In the genomic region with DNA sequence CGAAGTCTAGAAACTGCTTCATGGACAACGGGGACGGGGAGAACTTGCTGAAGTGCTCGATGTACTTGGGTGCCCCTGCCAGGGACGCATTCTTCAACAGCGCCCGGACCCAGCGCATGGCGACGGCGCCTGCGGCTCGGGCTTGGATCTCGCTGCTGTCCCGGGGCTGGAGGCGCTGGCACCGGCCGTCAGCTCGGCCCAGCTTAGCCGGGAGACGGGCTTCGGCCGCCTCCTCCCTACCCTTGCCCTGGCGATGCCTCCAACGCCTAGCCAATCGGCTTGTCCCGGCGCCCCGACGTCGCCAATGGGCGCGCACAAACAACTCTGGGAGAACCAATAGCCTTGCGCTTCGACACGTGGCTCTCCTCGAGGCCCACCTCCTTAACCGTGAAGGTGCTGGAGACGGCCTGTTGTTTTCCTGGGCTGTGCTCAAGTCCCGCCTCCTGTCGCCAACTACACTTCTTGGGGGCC, we compare ENCODE assay signal across 8 mouse cellular contexts. TPM values are rescaled to one million over a fixed set of nuclear protein-coding genes. Genes with fewer than 3 reads are reported as not detected.
DNase-seq lines count a peak whose midpoint lies in the region; ATAC-seq lines count a peak whose summit lies in the region.

TSS of gene Pdk2 (minus strand) at position 216 of the 471 bp plus-strand sequence.

- DNase-seq in adrenal gland, postnatal 25 days, result peak; percentile 94
- peak; percentile 97 for DNase-seq in embryonic facial prominence, embryonic 11.5 days (ENCODE audit: low spot score)
- peak; percentile 66 for DNase-seq in gonadal fat pad, adult 2 months (ENCODE audit: low read depth)
- peak; percentile 98 to 99 for DNase-seq in left cerebral cortex, postnatal 25 days (ENCODE audit: low spot score in 2 of 2)
- DNase-seq in mesoderm, embryonic 11.5 days (ENCODE audit: low read depth, low spot score), result peak; percentile 98
- DNase-seq in right cerebral cortex, postnatal 25 days, result peak; percentile 97
- peak; percentile 91 to 97 for DNase-seq in urinary bladder, postnatal 36 days (ENCODE audit: low spot score in 2 of 2)

- H3K4me2 ChIP-seq in embryonic facial prominence, embryonic 11.5 days (ENCODE audit: low read depth, low read length), result peak within 1 kb of the TSS; percentile 82
- H3K4me2 ChIP-seq in intestine, embryonic 16.5 days (ENCODE audit: low read depth, low read length), result peak within 1 kb of the TSS; percentile 84

- peak within 1 kb of the TSS; percentile 44 for H3K9ac ChIP-seq in embryonic facial prominence, embryonic 11.5 days (replicated peaks; ENCODE audit: low read length)
- H3K9ac ChIP-seq in intestine, embryonic 16.5 days (ENCODE audit: low read depth, low read length), result peak within 1 kb of the TSS; percentile 79

- no peaks in the 10 kb centered on the region; the same call in 1 of the 2 replicates for H3K4me1 ChIP-seq in embryonic facial prominence, embryonic 11.5 days (ENCODE audit: control insufficient read depth, insufficient read depth, low read length)
- H3K4me1 ChIP-seq in intestine, embryonic 16.5 days (ENCODE audit: control insufficient read depth, insufficient read depth, low read length), result peaks cover 25% of the 10 kb centered on the region

- intact Hi-C loops in left cerebral cortex, postnatal 25 days (cut with DNase I), result loop anchor here (5.0 to 10.0 kb wide), 3 partner anchors 64 to 214 kb away; partner anchors contain the start of genes Col1a1 and Sgca

- H3K27me3 ChIP-seq in embryonic facial prominence, embryonic 11.5 days (ENCODE audit: control insufficient read depth, insufficient read depth, low read length), result no peaks in the 10 kb centered on the region
- no peaks in the 10 kb centered on the region for H3K27me3 ChIP-seq in intestine, embryonic 16.5 days (replicated peaks; ENCODE audit: control insufficient read depth, insufficient read depth, low read length)

- no peaks in the 10 kb centered on the region for H3K9me3 ChIP-seq in embryonic facial prominence, embryonic 11.5 days (replicated peaks; ENCODE audit: control insufficient read depth, low read length)
- no peaks in the 10 kb centered on the region for H3K9me3 ChIP-seq in intestine, embryonic 16.5 days (ENCODE audit: control insufficient read depth, low read length)

- no peak within 1 kb of the TSS for H3K27ac ChIP-seq in embryonic facial prominence, embryonic 11.5 days (replicated peaks; ENCODE audit: low read depth, low read length)
- peak within 1 kb of the TSS; percentile 75 for H3K27ac ChIP-seq in intestine, embryonic 16.5 days (ENCODE audit: low read length)

- peak within 1 kb of the TSS; percentile 63 for H3K4me3 ChIP-seq in embryonic facial prominence, embryonic 11.5 days (ENCODE audit: low read depth, low read length)
- peak within 1 kb of the TSS; percentile 66 for H3K4me3 ChIP-seq in intestine, embryonic 16.5 days (ENCODE audit: low read length)

- peak; percentile 96 for ATAC-seq in embryonic facial prominence, embryonic 11.5 days (replicated peaks; ENCODE audit: insufficient number of reproducible peaks, low FRiP score, low TSS enrichment, low read depth)
- ATAC-seq in intestine, embryonic 16.5 days, result peak; percentile 95

- under 1% methylated on average over 41 of the region's 41 CpGs for WGBS in embryonic facial prominence, embryonic 11.5 days
- under 1% methylated on average over 41 of the region's 41 CpGs for WGBS in intestine, embryonic 16.5 days

- no peaks in the 10 kb centered on the region for H3K36me3 ChIP-seq in embryonic facial prominence, embryonic 11.5 days (replicated peaks; ENCODE audit: control insufficient read depth, insufficient read depth, low read depth, low read length)
- H3K36me3 ChIP-seq in intestine, embryonic 16.5 days (ENCODE audit: control insufficient read depth, insufficient read depth, low read length), result peaks cover 7% of the 10 kb centered on the region; the same call in 1 of the 2 replicates

RNA-seq across cellular contexts. Expression of gene Pdk2, which starts in this region (rescaled TPM):
- total RNA-seq in adrenal gland, postnatal 25 days (2021), result 82.9 and 86.4 TPM in 2 replicates
- polyA plus RNA-seq in embryonic facial prominence, embryonic 11.5 days (2014; fragmentation: Nextera tagmentation; extraction: Ambion mirVana), result 15.5 and 17.0 TPM in 2 replicates
- polyA plus RNA-seq in gonadal fat pad, adult 2 months (2012; rRNA removed), result 143 and 204 TPM in 2 replicates
- polyA plus RNA-seq in intestine, embryonic 16.5 days (2015; fragmentation: Nextera tagmentation; extraction: Ambion mirVana), result 42.2 and 48.2 TPM in 2 replicates
- 10 to 100 TPM; 87.3 to 88.7 TPM for total RNA-seq in left cerebral cortex, postnatal 25 days (2021)
